Mouse (Mus musculus) midbrain, embryonic 16.5 days (tissue): ENCODE measurements around the gene Trmt61a. TPM values are rescaled to one million over a fixed set of nuclear protein-coding genes. Genes with fewer than 3 reads are reported as not detected.
A peak's percentile ranks its signal among the peaks of the same experiment; 100 is the strongest.
"Not testable (repeated sequence)": the region's sequence is repeated elsewhere in the genome, so short reads cannot be mapped to it uniquely, and the experiment has no call there.

Experiments used
- ATAC-seq: fragments of 200-750 bp; cut with Nextera tagmentation; 2 replicates; pipeline ENCODE4 v1.8.0; 2017; ENCODE audit warnings: moderate TSS enrichment
- H3K27ac ChIP-seq: fragments of 300-500 bp; sonication (generic); 2 replicates; pipeline ENCODE4 v1.5.1; 2014; ENCODE audit warnings: mild to moderate bottlenecking, low read length, mixed read lengths
- H3K27me3 ChIP-seq: fragments of 300-500 bp; sonication (generic); 2 replicates; pipeline ENCODE4 v1.6.1; 2014; ENCODE audit warnings: low read depth, low read length, mixed read lengths; ENCODE audit not compliant: control insufficient read depth, insufficient read depth
- H3K36me3 ChIP-seq: fragments of 300-500 bp; sonication (generic); 2 replicates; pipeline ENCODE4 v1.6.1; 2014; ENCODE audit warnings: mild to moderate bottlenecking, low read length, moderate library complexity, mixed read lengths; ENCODE audit not compliant: control insufficient read depth, insufficient read depth
- H3K4me1 ChIP-seq: fragments of 300-500 bp; sonication (generic); 2 replicates; pipeline ENCODE4 v1.6.1; 2014; ENCODE audit warnings: mild to moderate bottlenecking, low read length, mixed read lengths; ENCODE audit not compliant: control insufficient read depth, insufficient read depth
- H3K4me2 ChIP-seq: fragments of 300-500 bp; sonication (generic); 2 replicates; pipeline ENCODE4 v1.6.1; 2014; ENCODE audit warnings: mild to moderate bottlenecking, low read length, mixed read lengths
- H3K4me3 ChIP-seq: fragments of 300-500 bp; sonication (generic); 2 replicates; pipeline ENCODE4 v1.5.1; 2014; ENCODE audit warnings: low read depth, mild to moderate bottlenecking, low read length, moderate library complexity, mixed read lengths
- H3K9ac ChIP-seq: fragments of 300-500 bp; sonication (generic); 2 replicates; pipeline ENCODE4 v1.6.1; 2014; ENCODE audit warnings: low read depth, low read length, mixed read lengths
- H3K9me3 ChIP-seq: fragments of 300-500 bp; sonication (generic); replicated peaks from 2 replicates; pipeline ENCODE4 v1.6.1; 2014; ENCODE audit warnings: mild to moderate bottlenecking, low read length, mixed read lengths; ENCODE audit not compliant: control insufficient read depth, poor library complexity, severe bottlenecking
- WGBS: fragments of 180-500 bp; shearing (Covaris S2); extraction: QIAGEN DNeasy Blood & Tissue Kit; methylation state at CpG from one replicate; pipeline ENCODE4 v1.1.7; 2014; 5-methylcytosine and 5-hydroxymethylcytosine counted together
- polyA plus RNA-seq: library from polyadenylated mRNA; unstranded; fragments of >200 nt; fragmentation: Nextera tagmentation; extraction: Ambion mirVana; gene quantifications from 2 replicates; pipeline ENCODE4 v1.2.1, GENCODE M21; 2015

Gene Trmt61a
- polyA plus RNA-seq, 1 experiment from 2014 or later: 10.4 TPM

DNA sequence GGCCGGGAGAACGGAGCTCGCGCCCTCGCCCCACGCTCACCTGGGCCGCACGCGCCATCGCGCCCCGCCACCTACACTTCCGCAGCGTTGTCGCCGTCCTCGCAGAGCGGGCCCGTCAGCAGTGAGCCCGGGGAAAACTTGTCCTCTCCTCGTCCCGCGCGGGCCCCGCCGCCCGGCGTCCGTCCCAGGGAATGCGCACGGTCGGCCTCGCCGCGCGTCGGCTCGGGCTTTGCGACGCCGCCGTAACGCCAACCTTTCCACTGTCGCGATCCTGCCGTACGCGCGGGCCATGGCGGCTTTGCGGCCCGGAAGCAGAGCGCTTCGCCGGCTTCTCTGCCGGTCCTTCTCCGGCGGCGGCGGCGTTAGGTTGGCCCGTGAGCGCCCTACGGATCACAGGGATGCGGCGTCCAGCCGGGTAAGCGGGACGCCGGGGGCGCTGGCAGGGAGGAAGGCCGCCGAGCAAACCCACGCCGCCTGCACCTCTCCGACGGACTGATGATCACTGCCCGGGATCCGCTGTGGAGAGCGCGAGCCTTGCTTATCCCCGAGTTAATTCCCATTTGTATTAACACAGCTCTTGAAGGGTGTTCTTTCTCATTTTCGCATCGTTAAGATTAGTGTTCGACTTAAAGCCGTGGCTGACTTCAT is 35.2 kb downstream of the Trmt61a start, which contains the start of the genes Bag5 and Apopt1:
Gene Bag5 (minus strand): TSS at position 254 of the 648 bp plus-strand sequence.
Gene Apopt1 (plus strand): TSS at position 258 of the 648 bp plus-strand sequence.
- Histone ChIP-seq H3K4me3 (peak within 1 kb of the TSS; percentile 100), H3K9me3 (no peaks in the 10 kb centered on the region), H3K36me3 (peaks cover 20% of the 10 kb centered on the region), H3K4me1 (peaks cover 20% of the 10 kb centered on the region), H3K4me2 (peak within 1 kb of the TSS; percentile 83), H3K9ac (peak within 1 kb of the TSS; percentile 95), H3K27ac (peak within 1 kb of the TSS; percentile 91), H3K27me3 (no peaks in the 10 kb centered on the region)
- under 1% methylated on average over 70 of the region's 86 CpGs for WGBS
- peak; percentile 96 for ATAC-seq

DNA sequence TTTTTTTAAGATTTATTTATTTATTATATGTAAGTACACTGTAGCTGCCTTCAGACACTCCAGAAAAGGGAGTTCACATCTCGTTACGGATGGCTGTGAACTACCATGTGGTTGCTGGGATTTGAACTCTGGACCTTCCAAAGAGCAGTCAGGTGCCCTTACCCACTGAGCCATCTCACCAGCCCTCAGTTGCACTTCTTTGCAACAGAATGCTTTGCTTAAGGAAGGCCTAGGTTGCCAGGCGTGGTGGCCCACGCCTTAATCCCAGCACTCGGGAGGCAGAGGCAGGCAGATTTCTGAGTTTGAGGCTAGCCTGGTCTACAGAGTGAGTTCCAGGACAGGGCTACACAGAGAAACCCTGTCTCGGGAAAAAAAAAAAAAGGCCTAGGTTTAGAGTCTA is 36.0 kb downstream of the Trmt61a start:
- not testable (repeated sequence) for H3K9me3 ChIP-seq, H3K27me3 ChIP-seq, H3K27ac ChIP-seq, ATAC-seq, H3K9ac ChIP-seq
- peak overlapping the region; percentile 64 for H3K4me2 ChIP-seq
- H3K36me3 ChIP-seq: peaks cover 16% of the 10 kb centered on the region
- H3K4me1 ChIP-seq: peaks cover 25% of the 10 kb centered on the region
- 85% methylated on average over 6 of the region's 6 CpGs for WGBS
- peak overlapping the region; percentile 100 for H3K4me3 ChIP-seq

DNA sequence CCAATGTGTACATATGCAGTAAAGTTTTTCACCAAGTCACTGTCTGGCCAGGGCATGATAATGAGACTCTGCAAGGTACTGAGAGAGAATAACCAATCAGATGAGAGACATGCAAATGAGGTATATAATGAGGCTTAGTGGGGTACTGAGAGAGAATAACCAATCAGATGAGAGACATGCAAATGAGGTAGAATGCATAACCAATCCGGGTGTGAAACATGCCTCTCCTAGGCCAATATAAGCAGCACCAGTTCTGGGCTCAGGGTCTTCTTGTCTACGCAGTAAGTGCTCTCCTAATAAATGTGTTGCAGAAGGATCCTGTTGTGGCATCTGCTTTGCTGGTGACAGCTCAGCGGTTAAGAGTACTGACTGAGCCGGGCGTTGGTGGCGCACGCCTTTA is 38.6 kb downstream of the Trmt61a start:
- H3K27ac ChIP-seq: no peak overlapping the region
- H3K4me3 ChIP-seq: no peak overlapping the region
- no peaks in the 10 kb centered on the region for H3K36me3 ChIP-seq
- H3K27me3 ChIP-seq: no peaks in the 10 kb centered on the region
- no peaks in the 10 kb centered on the region for H3K9me3 ChIP-seq
- H3K4me1 ChIP-seq: peaks cover 22% of the 10 kb centered on the region
- no peak overlapping the region for H3K4me2 ChIP-seq
- no peak overlapping the region for H3K9ac ChIP-seq
- ATAC-seq: no peak
- WGBS: 97% methylated on average over 7 of the region's 7 CpGs

DNA sequence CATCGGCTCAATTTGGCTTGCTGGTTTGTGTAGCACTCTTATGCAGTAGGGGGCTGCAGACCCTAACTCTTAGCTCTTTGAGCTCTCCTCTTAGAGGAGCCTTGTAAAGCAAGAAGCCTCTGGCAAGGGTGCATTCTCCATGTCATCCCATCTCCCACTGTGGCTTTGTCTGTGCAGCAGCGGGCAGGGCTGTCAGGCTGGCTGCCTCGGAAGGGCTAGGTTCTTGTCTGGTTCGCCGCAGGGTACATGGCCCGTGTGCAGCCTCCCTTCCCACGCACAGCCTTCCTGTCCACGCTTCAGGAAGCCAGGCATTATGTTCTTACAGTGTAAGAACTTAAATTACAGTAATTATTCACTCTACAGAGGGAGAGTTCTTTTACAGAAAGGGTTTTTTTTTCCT is 40.8 kb downstream of the Trmt61a start:
- ATAC-seq: 0 out of 2 replicates have a peak, but pooled peaks have one; percentile 45
- Histone ChIP-seq H3K9ac (0 out of 2 replicates have a peak overlapping the region, but pooled peaks have one; percentile 7), H3K27ac (peak overlapping the region; percentile 61), H3K36me3 (no peaks in the 10 kb centered on the region), H3K4me3 (no peak overlapping the region), H3K27me3 (no peaks in the 10 kb centered on the region), H3K4me2 (no peak overlapping the region), H3K4me1 (peaks cover 14% of the 10 kb centered on the region), H3K9me3 (no peaks in the 10 kb centered on the region)
- 24% methylated on average over 8 of the region's 8 CpGs for WGBS

DNA sequence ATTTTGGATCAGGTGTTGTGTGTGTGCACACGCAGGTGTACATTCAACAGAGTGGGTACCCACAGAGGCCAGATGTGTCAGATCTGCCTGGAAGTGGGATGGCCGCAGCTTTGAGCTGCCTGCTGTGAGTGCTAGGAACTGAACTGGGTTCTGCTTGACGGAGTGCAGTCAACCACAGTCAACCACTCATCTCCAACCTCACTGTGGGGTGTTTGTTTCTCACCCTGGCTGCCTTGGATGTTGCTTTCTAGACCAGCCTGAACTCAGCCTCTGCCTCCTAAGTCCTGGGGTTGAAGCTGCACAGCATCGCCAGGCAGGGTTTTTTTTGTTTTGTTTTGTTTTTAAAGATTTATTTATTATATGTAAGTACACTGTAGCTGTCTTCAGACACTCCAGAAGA is 42.3 kb downstream of the Trmt61a start:
- ATAC-seq: no peak
- Histone ChIP-seq H3K27me3 (no peaks in the 10 kb centered on the region), H3K36me3 (peaks cover 2% of the 10 kb centered on the region; the same call in 1 of the 2 replicates), H3K4me2 (no peak overlapping the region), H3K4me1 (peaks cover 4% of the 10 kb centered on the region; the same call in 1 of the 2 replicates), H3K4me3 (no peak overlapping the region), H3K9ac (no peak overlapping the region), H3K9me3 (no peaks in the 10 kb centered on the region), H3K27ac (no peak overlapping the region)
- 75% methylated on average over 4 of the region's 4 CpGs for WGBS

DNA sequence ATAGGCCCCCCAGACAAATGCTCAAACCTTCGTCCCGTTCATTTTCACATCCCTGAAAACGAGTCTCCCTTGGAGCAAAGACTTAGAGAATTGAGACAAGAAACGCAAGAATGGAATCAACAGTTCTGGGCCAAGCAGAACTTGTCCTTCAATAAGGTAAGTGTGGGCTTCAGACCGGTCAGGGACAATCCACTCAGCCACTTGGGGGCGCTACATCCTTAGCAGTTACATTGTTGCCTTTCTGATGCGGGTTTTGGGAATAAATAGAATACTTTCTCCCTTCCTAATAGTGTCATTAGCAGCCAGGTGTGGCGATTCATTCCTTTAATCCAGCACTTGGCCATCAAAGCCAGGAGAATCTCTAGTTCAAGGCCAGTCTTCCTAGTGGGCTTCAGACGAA is 44.7 kb downstream of the Trmt61a start:
- no peak overlapping the region for H3K27ac ChIP-seq
- peaks cover 5% of the 10 kb centered on the region; the same call in 1 of the 2 replicates for H3K36me3 ChIP-seq
- H3K9me3 ChIP-seq: no peaks in the 10 kb centered on the region
- H3K27me3 ChIP-seq: no peaks in the 10 kb centered on the region
- peaks cover 4% of the 10 kb centered on the region; the same call in 1 of the 2 replicates for H3K4me1 ChIP-seq
- H3K4me3 ChIP-seq: no peak overlapping the region
- no peak for ATAC-seq
- 73% methylated on average over 9 of the region's 9 CpGs for WGBS
- H3K9ac ChIP-seq: no peak overlapping the region
- H3K4me2 ChIP-seq: no peak overlapping the region

DNA sequence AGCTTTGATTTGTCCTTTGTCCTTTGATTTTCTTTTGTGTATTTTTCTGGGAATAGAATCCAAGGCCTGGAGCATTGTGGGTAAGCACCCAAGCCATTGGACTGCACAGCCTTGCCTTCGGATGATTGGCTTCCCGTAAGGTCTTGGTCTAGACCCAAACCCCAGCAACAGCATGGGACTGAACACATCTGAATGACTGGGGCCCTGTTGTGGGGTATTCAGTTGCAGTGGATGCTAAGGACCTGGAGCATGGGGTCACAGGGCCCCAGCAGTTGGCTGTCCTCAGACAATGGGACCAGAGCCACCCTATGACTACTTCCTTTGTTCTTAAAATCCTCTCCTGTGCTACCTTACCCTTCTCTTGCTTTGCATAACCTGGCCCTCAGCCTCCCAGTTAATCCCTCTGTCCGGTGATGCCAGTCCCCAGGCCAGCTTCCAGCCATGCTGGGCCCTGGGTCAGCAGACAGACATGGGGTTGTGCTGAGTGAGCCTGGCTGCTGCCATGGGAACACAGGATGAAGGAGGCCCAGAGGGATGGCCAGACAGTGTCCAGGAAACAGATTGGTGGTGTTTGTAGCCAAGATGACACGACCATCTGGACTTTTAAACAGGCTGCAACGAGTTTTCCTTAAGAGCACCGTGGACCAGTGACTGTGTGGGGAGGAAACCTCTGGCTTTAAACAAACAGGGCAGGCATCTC is 46.9 kb downstream of the Trmt61a start:
- H3K27ac ChIP-seq: peak overlapping the region; percentile 57; the same call in 1 of the 2 replicates
- H3K36me3 ChIP-seq: peaks cover 5% of the 10 kb centered on the region; the same call in 1 of the 2 replicates
- 25% methylated on average over 6 of the region's 6 CpGs for WGBS
- no peaks in the 10 kb centered on the region for H3K4me1 ChIP-seq
- no peaks in the 10 kb centered on the region for H3K27me3 ChIP-seq
- H3K9ac ChIP-seq: 0 out of 2 replicates have a peak overlapping the region, but pooled peaks have one; percentile 14
- H3K4me3 ChIP-seq: no peak overlapping the region
- ATAC-seq: peak; percentile 80
- no peak overlapping the region for H3K4me2 ChIP-seq
- no peaks in the 10 kb centered on the region for H3K9me3 ChIP-seq

DNA sequence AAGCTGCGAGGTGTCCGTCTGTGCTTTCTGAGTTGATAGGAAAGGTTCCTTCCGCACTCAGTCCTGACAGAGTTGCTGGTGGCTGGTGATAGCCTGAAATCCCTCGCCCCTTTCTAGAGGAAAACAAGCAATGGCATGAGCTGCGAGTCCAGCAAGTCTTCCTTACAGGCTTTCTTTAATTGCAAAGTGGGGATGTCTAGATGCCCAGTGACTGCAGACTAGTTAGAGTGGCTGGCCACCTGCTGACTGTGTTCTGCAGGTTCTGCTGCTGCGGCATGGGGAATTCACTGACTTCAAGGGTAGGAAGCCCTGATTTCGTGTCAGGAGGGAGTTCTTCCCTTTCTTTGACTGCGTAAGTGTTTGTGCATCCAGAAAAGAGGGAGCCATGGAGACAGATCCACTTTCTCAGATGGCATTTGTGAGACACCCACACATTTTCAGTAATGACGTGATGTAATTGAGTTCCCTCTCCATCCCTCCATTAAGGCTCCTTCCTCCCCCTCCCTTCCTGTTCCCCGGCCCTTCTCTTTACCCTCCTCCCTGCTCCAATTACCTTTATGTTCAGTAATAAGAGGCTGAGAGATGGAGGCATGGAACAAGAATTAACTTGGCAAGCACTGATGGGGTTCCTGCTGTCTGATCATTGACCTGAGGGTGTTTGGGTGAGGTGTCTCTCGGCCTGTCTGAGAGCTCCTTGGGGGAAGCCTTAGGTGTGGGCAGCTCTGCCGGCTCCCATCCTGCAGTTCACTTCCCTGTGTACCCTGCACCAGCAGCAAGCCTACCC is 47.6 kb downstream of the Trmt61a start:
- Histone ChIP-seq H3K27me3 (no peaks in the 10 kb centered on the region), H3K27ac (peak overlapping the region; percentile 51; the same call in 1 of the 2 replicates), H3K4me3 (no peak overlapping the region), H3K9me3 (no peaks in the 10 kb centered on the region), H3K4me1 (no peaks in the 10 kb centered on the region), H3K36me3 (peaks cover 5% of the 10 kb centered on the region; the same call in 1 of the 2 replicates), H3K4me2 (no peak overlapping the region), H3K9ac (no peak overlapping the region)
- WGBS: 55% methylated on average over 12 of the region's 12 CpGs
- no peak for ATAC-seq
